Mouse (Mus musculus): ENCODE measurements around the gene Pakap.
"Not testable (repeated sequence)": the region's sequence is repeated elsewhere in the genome, so short reads cannot be mapped to it uniquely, and the experiment has no call there.

The Pakap gene

DNA sequence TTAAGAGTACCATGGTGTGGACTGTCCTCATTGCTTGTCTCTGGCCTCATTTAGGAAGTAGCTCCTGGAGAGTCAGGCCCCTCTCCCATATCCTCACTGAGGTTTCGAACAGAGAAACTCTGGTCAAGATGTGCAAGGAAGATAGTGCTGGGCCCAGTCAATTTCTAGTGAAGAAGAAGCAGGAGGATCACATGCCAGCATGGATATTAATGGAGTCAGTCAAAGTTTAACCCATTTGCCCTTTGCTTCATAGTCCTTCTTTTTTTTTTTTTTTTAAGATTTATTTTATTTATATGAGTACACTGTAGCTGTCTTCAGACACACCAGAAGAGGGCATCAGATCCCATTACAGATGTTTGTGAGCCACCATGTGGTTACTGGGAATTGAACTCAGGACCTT lies 321.0 kb downstream of the Pakap start:
- not testable (repeated sequence) for DNase-seq

DNA sequence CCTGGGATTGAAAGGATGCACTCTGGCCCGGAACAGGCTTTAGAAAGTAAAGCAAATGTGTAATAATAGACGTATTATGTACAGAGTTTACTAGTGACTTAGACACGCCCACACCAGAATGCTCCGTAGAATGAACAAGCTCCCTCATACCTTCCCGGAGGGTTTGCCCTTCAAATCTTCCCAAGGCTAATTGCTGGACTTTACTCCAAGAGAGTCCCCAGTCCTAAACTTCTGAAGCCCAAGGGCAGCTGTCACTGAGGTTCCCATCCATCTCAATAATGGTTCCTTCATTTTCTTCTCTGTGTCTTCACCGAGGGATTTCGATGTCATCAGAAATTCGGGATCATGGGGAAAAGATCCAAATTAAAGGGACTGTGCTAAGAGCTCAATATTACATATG lies 321.8 kb downstream of the Pakap start:
- no peak for DNase-seq

DNA sequence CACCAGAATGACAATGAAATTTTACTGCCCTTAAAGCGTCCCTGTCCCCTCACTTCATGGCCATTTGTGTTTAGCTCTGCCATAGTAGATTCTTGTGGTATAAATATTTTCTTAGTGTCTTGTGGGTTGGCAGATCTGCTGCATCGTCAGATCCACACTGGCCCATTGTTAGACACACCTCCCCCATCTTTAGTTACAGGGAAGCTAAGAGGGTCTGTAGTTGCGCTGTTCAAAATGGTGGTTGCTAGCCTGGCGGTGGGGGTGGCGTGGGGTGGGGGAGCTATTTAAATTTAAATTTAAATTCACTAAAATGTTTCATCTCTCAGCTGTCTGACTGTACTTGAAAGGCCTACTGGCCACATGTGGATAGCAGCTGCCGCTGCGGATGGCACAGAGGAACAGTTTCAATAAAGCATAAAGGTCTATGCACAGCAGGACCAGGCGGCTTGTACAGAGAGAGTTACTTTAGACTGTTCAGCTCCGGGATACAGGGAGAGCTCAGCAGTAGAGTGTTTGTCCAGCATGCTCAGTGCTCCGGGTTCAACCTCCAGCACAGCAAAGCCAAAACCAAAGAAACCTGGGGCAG lies 324.1 kb downstream of the Pakap start:
- DNase-seq = no peak

DNA sequence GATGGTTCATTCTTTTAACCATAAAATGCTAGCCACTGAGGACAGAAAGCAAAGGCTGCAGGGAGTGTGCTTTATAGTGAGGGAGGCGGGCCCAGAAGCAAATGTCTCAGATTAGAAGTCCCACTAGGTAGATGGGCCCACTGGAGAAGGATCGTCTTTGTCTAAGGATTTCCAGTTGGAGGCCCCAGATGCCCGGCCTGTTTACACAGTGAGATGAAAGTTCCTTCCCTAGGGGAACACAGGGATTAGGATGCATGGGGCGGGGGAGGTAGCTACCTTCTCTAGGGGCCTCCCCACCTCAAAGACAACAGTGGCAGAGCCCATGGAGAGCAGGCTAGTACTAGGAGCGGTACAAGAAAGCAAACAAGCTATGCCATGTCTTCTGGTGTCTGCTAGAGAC lies 327.2 kb downstream of the Pakap start:
- no peak for DNase-seq

DNA sequence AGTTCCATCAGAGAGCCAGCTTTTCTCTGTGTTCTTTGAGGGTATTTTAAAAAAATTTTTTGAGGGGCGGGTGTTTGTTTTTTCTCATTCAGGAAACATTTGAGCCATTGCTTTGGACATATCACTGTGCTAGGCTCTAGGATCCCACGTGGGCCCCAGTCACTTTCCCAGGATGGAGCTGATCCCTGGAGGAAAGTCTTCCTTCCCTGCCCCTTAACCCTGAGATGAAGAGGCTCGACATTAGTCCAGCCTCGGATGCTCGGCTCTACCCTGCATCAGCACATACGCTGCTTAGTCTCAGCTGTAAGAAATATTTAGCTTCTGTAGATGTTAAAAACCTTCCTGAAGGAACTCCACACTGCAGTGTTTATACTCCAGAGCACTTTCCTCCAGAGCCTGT lies 327.9 kb downstream of the Pakap start:
- no peak for DNase-seq

DNA sequence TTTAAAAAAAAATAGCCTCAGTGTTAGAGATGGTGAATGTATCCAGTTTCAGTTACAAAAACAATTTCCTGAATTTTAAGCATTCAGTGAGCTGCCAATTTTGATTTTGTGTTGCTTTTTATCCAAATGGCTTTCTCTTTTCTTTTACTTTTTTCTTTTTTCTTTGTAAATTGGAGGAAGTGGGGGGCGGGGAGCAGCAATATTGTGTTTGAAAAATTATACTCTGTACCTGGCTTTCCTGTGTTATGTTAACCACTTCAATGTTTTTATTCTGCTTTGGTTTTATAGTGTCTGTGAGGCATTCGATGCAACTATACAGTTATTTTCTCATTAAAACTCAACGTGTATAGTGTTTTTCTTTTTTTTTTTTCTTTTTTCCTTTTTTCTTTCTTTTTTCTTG lies 328.7 kb downstream of the Pakap start:
- DNase-seq = no peak

DNA sequence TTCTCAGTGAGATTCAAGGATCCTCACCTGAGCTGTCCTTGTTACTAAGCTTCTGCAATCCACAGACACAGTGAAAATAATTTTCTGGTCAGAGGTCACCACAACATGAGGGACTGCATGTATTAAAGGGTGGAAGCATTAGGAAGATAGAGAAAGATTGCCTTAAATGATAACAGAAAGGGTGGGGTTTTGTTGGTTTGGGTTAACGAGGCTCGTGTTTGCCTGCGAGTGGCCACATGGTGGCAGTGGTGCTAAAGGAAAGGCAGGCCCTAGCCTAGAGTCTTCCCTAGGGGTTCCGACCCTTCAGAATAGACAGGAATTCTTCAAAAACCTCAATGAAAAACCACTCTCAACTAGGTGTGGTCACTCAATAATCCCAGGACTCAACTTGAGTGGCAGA lies 333.2 kb downstream of the Pakap start:
- DNase-seq = peak; percentile 63

DNA sequence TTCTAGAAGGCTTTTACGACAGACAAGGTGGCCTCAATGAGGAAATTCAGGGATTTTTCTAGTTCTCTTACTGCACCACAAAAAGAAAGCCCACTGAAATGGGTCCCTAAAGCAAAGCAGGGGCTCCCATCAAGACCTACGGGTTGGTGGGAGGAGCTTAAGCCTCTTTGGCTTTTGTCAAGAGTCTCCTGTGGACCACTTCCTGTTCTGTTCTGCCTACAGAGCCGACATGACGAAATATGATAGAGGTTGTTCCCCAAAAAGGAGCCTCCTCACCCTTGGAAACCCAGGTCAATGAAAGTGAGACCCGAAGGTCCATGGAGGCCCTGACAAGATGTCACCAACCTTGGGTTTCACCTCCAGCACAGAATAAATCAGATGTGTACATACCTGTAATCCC lies 334.6 kb downstream of the Pakap start:
- DNase-seq = no peak

DNA sequence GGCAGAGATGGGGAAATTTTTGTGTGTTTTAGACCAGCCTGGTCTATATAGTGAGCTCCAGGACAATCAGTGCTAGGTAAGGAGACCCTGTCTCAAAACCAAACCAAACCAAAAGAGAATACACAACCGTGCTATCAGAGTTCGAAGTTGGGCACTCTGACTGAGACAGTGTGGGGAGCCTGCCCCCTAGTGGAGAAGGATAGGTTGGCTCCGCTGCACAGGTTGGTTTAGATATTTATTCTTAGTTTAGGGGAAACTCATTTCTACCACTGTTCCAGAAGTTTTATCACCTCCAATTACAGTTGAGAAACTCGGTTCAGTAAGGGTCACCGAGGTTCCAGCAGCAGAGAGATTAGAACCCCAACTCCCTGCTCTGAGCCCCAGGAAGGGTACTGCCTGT lies 336.2 kb downstream of the Pakap start:
- peak; percentile 79 for DNase-seq

DNA sequence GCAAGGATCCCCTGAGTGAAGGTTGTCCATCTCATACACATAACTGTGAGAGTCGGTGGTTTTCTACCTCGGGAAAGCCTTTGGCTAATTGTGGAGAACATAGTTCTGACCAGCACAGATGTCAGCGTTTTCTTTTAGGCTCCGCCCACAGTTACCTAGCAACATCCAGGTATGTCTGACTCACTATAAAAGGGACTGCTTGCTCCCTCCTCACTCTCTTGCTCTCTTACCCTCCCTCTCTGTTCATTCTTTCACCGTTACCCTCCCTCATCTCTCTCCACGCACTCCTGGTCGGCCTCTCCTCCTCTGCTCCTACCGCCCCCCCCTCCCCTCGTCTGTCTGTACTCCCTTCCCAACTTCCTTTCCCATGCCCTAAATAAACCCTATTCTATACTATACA lies 336.7 kb downstream of the Pakap start:
- DNase-seq = no peak

DNA sequence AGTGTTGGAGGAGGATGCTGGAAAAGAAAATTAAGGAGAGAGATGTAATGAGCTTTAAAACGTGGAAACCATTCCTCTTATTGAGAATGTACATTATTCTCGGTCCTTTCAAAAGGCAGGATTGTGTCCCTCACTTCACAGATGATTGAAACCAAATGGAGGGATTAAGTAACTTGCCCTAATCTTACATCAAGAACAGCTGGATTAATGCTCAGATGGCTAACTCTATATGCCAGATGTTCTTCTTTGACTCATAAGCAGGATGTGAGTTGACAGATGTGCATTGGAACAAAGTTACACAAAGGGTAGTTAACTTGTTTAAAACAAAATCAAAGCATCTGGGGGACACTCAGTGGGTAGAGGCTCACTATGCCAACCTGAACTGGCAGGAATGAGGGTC lies 338.7 kb downstream of the Pakap start:
- DNase-seq = no peak

DNA sequence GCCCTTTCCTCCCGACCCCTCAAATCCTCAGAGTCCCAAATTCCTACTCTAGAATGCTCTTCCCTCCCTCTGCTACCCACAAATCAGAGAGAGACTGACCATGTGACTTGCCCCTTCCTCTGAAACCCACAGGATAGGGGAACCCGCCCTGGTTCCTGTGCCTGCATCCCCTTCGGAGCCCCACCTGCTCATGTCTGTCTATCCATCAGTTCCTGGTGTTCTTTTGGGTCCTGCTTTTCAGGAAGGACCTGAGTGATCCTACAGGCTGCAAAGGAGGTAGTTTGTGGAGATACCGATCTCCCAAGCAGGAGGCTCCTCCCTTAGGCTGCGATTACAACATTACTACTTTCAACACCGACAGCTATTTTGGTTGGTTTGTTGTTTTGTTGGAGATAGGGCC lies 340.9 kb downstream of the Pakap start:
- no peak for DNase-seq

DNA sequence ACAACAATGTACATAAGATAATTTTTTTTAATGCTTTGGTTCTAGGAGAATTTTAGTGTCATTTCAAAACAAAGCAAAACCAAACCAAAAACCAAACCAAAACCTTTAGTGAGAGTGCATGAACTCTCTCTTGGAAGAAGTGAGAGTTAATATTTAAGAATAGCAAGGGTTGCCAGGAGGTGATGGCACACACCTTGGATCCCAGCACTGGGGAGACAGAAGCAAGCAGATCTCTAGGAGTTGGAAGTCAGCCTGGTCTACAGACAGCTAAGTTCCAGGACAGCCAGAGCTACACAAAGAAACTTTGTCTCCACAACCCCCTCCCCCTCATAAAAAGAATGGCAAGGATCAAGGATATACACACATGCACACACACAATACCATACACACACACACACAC lies 345.0 kb downstream of the Pakap start:
- DNase-seq = no peak

DNA sequence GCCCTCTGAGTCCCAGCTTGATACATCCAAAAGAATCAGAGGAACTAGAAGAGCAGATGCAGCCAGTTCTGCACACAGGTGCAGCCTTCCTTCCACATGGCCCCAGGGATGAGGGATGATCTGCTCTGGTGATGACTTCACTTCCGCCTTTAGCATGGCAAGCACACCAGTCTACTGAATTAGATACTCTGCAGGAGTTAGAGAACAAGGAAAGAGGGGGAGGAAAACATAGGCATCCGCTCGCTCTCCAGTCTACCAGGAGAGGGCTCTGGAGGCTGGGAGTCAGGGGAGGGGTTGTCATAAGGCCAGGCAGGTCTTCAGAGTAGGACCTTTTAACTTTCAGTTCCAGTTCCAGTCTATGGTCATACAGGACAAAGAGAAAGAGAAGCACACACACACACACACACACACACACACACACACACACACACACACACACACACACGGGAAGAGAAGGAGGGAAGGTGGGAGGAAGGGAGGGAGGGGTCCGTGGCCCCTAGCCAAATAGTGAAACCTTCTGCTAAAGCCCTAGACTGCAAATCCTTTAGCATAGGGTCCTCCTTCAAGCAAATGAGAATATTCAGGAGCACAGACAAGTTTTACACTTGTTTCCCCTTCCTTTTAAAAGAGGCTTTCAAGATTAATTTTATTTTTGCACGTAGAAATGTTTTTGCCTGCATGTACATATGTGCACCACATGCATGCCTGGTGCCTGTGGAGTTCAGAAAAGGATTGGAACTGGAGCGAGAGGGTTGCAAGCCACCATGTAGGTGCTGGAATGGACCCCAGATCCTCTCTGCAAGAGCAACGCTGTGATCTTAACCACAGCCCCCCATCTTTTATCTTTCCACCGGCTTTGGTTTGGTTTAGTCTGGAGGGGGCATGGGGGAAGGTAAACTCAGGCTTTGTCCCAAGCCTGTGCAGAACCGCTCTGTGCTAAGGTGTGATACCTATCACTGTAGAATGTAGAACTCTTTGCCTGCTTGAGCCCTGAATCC lies 346.5 kb downstream of the Pakap start:
- DNase-seq = no peak

DNA sequence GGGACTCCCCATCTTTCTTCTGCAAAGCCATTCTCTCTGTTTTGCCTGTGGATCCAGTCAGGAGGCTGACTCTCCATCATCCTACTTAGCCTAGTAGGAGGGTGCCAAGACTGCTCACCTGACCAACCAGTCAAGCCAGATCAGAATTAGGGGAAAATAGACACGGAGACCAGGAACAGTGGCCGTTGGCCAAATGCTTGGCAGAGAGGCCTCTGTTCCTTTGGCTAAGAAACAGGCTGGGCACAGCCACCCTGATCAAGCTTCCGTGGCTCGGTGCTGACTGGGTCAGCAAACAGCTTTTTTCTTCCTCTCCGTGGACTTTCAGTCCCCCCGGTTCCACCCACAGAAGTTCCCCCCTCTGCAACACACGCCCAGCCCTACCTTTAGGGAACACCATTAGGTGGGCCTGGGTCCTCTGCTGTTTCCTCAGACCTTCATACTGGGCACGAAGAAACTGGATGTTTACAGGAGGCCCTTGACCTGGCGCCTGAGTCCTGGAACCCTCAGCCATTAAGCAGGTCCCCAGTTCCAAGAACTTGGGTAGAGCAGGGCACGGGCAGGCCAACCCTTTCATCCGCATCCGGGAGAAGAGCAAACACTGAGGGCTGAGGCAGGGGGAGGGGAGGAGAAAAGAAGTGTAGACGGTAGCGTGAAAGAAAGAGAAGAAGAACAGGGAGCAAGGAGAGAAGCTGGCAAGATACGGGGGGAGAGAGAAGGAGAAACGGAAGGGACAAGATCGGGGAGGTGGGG lies 347.4 kb downstream of the Pakap start:
- peak; percentile 46 for DNase-seq

DNA sequence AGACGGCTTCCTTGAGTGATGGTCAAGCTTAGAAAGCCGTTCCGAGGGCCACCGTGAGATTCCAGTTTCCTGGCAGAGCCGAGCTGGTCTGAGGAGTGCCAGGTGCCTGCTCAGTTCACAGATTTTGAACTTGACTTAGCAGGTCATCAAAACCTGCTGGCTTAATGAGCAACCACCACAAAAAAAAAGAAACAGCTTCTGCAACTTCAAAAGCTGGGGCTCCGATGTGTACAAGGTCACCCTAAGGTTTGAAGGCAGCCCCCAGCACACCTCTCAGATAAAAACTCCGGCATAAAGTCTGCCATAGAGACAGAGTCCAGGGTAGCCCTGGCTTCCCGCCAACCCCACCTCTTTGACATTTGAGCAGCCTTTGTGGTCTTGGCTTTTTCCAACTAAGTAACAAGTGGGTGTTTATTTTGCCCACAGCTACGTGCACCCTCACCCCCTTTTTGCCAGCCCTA lies 348.3 kb downstream of the Pakap start, which contains the start of gene D630039A03Rik:
D630039A03Rik (minus strand) TSS at position 97 of the 461 bp plus-strand sequence.
- DNase-seq = peak; percentile 48

DNA sequence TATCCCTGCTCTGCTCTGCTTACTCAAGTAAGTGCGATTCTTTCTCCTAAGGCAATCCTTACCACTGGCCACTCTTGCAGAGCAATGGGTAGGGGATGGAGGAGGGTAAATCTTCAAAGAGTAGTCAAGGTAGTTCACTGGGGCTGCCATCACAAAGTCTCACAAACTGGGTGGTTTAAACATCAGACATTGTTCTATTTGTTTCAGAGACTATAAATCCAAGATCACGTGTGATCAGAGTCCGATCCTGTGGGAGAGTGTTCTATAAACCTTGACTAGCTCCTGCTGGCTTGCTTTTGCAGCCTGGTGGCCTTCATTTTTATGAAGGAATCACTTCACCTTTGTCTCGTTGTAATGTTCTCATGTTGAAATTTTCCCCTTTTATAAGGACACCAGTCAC lies 348.7 kb downstream of the Pakap start:
- no peak for DNase-seq

DNA sequence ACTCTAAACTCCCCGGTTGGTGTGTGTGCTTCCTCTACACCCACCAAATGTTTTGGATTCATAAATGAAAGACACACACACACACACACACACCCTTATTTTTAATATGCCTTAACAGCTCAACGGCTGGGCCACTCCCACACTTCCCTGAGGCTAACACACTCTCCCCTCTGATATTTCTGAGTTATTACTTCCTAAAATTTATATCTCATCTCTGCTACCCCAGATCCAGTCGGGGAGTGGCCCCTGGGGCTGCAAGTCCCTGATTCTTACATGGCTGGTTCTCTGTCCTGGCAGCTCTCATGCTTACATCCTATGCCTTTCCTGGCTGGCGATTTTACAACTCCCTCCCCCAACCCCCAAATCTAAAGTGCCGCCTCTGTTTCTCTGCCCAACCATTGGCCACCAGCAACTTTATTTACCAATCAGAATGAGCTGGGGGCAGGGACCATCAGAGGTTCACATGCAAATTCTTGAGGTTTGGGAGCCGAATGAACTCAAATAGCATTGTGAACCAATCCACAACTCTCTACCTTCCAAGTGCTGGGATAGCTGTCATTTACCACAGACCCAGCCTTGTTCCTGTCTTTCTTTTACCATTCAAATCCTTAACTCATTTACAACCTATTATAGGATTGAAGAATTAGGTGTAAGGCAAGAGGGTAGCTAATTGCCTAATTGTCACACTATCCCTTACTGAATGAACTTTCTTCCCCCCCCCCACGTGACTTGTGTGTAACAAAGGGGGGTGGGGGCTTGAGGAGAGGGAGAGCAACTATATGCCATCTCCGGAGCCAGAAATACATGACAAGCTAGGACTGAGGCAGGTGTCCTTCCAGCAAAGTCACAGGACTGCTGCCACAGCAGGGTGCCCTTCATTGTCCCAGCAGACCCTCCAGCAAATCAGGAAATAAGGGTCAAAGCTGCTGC lies 351.8 kb downstream of the Pakap start:
- DNase-seq = no peak

DNA sequence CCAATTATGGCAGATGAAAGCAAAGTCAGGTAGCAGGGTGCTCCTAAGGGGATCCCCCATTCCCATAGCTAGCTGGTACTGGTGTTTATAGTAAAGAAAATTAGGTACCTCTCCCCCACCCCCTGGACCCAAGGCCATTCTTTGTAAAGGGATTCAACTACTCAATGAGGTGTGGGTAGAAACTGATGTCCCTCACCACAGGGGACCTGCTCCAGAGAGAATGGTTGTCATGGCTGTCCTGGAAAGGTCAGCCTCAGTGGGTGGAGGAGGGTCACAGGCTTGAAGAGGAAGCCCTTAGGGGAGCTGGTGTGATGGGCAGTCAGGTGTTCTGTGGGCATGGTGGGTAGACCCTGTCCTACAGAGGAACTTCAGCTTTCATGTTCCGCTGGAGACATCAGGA lies 352.5 kb downstream of the Pakap start:
- no peak for DNase-seq

DNA sequence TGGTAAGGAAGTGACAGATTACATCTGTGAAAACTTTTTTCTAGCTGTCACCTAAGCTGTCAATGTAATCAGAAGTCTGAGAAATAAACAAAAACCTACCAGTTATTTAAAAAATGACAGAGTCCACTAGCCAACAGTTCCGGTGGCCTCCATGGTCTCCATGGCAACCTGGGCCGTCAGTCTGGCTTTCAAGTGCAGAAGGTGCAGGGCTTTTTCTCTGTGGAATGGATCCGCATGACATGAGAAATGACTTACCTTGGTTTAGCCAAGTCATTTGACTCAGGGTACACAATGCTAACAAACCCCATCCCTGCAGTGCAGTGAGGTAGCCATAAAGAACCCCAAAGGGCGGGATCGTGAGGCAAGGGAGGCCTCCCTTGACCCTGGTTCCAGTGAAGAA lies 354.2 kb downstream of the Pakap start:
- DNase-seq = no peak

DNA sequence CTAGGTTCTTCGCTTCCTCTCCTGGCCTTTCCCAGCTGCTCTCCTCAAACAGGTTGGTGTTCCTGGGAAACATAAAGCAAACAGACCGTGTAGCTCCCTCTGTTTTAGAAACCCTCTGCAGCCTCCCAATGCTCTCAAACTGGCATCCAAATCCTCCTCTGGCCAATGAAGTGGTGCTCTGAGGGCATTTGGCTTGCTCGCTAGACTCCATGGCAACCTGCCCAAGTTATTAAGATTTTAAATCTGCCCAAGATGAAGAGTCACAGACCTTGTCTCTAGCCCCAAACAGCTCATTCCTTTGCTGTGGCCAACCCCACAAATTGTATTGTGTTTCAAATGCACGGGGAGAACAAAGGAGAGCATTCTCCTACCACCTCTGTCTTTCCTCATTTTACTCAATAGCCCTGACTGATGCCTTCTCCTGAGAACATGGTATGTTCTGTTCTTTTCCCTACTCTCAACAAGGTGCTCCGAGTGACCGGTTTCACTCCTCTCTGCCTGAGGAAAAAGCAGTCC lies 356.6 kb downstream of the Pakap start:
- no peak for DNase-seq
